ENCODE assay signal across 21 mouse cellular contexts in genomic region chr1:118392246-118392645, GRCm38 (mm10).
"Had no signal": no experiment of that assay in that cellular context is flagged by ENCODE, and none has a peak within 500 bp of the region (broad histone marks: within the 10 kb centered on the region; RNA-seq: fewer than 3 reads in every experiment).

No protein-coding gene starts in this region.

- DNase-seq: liver; liver, embryonic 13.5 days; liver, postnatal 0 days; lung, adult 2 months; lung, postnatal 14 days; lung, postnatal 36 days; retina, postnatal 1 day; right cerebral cortex, adult 18-20 months; right cerebral cortex, postnatal 25 days; right cerebral cortex, postnatal 4 days; spleen, adult 18-20 months; thymus, adult 2 months; thymus, postnatal 25 days; thymus, postnatal 4 days had no signal

- H3K27me3 ChIP-seq: liver, embryonic 13.5 days; liver, embryonic 15.5 days; lung, embryonic 15.5 days; megakaryocyte, embryonic 14.5 days; midbrain, embryonic 12.5 days had no signal

- H3K4me2 ChIP-seq: liver, embryonic 11.5 days; liver, embryonic 13.5 days; liver, embryonic 15.5 days; lung, embryonic 15.5 days had no signal

- H3K27ac ChIP-seq: liver, embryonic 13.5 days; liver, embryonic 15.5 days; lung, embryonic 15.5 days; macrophage; midbrain, embryonic 12.5 days had no signal

- H3K36me3 ChIP-seq: lung, embryonic 15.5 days had no signal

- H3K4me3 ChIP-seq: liver, embryonic 13.5 days; liver, embryonic 15.5 days; lung, embryonic 15.5 days; megakaryocyte, embryonic 14.5 days; midbrain, embryonic 12.5 days had no signal

- ATAC-seq: liver, postnatal 0 days; lung, postnatal 0 days had no signal

- H3K9ac ChIP-seq: liver, embryonic 13.5 days; liver, embryonic 15.5 days; liver, postnatal 0 days; lung, embryonic 15.5 days; midbrain, embryonic 12.5 days had no signal

- H3K9me3 ChIP-seq: liver, embryonic 13.5 days; liver, embryonic 15.5 days; lung, embryonic 15.5 days; megakaryocyte, embryonic 14.5 days; midbrain, embryonic 12.5 days had no signal
